Mouse (Mus musculus): ENCODE results near the gene Plpp3. TPM values are rescaled to one million over a fixed set of nuclear protein-coding genes. Genes with fewer than 3 reads are reported as not detected.

The Plpp3 gene
- polyA plus RNA-seq, 1 experiment from 2014 or later, result 66.3 TPM

- Histone ChIP-seq H3K4me3 (no peak overlapping the region), H3K4me1 (peaks cover 40% of the 10 kb centered on the region), H3K9ac (no peak overlapping the region), H3K4me2 (peak overlapping the region; percentile 36), H3K27ac (peak overlapping the region; percentile 84), H3K27me3 (replicated peaks) (no peaks in the 10 kb centered on the region), H3K9me3 (no peaks in the 10 kb centered on the region), H3K36me3 (replicated peaks) (no peaks in the 10 kb centered on the region)
- peak; percentile 56 for ATAC-seq (replicated peaks)
- WGBS, result 13% methylated on average over 3 of the region's 3 CpGs
These were observed 24.6 kb downstream of the Plpp3 start for GRCm38 (mm10) chr4:105181659-105182167.

- Histone ChIP-seq H3K9me3 (no peaks in the 10 kb centered on the region), H3K4me1 (peaks cover 40% of the 10 kb centered on the region), H3K4me3 (no peak overlapping the region), H3K27ac (peak overlapping the region; percentile 84), H3K27me3 (replicated peaks) (no peaks in the 10 kb centered on the region), H3K4me2 (no peak overlapping the region), H3K36me3 (replicated peaks) (no peaks in the 10 kb centered on the region), H3K9ac (no peak overlapping the region)
- 37% methylated on average over 5 of the region's 5 CpGs for WGBS
- ATAC-seq (replicated peaks), result peak; percentile 34; the same call in 1 of the 2 replicates
These were observed 25.1 kb downstream of the Plpp3 start for GRCm38 (mm10) chr4:105182249-105182648.

DNA sequence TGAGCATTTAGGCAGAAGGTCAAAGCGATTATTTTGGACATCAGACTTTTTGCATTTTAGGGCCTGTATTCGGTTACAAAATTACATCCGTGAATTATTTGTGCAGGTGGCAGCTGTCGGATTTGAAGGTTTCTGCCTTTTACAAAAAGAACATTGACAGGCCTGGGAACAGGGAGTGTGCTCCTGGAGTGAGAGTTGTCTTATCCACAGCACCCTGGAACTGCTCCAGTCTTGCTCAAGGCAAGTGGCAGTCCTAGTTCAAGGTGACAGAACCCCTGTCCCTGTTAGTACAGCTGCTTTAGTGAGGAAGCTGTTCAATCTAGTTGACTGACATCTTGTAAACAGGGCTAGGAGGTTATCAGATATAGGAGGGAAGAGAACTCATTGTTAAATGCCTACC lies 27.3 kb downstream of the Plpp3 start:
- H3K27ac ChIP-seq, result no peak overlapping the region
- no peak overlapping the region for H3K9ac ChIP-seq
- H3K4me3 ChIP-seq, result no peak overlapping the region
- H3K4me2 ChIP-seq, result no peak overlapping the region
- H3K9me3 ChIP-seq, result no peaks in the 10 kb centered on the region
- no peaks in the 10 kb centered on the region for H3K36me3 ChIP-seq (replicated peaks)
- 62% methylated on average over 4 of the region's 4 CpGs for WGBS
- ATAC-seq (replicated peaks), result no peak
- H3K27me3 ChIP-seq (replicated peaks), result no peaks in the 10 kb centered on the region
- peaks cover 33% of the 10 kb centered on the region for H3K4me1 ChIP-seq

DNA sequence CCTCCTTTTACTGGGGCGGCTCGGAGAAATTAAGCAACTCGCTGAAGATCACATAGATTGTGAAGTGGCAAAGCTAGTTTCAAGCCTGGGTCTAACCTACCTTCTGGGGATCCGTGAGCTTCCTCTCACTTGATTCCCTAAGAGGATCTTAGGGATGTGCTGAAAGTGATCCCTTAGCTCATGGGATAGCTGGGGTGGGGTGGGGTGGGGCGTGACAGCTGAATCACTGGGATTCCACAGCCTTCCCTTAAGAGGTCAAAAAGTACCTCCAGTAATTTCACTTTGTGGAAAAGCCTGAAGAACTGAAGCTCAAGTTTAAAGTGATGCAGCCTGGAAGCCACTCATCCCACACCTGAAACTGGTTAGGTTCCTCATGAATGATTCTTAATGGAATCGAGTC lies 27.8 kb downstream of the Plpp3 start:
- ATAC-seq (replicated peaks), result no peak
- Histone ChIP-seq H3K4me2 (no peak overlapping the region), H3K9me3 (no peaks in the 10 kb centered on the region), H3K27ac (no peak overlapping the region), H3K9ac (no peak overlapping the region), H3K27me3 (replicated peaks) (no peaks in the 10 kb centered on the region), H3K4me3 (no peak overlapping the region), H3K4me1 (peaks cover 31% of the 10 kb centered on the region), H3K36me3 (replicated peaks) (no peaks in the 10 kb centered on the region)
- WGBS, result 93% methylated on average over 6 of the region's 6 CpGs

GRCm38 (mm10) chr4:105186654-105187053 lies 29.5 kb downstream of the Plpp3 start:
- Histone ChIP-seq H3K27ac (no peak overlapping the region), H3K9me3 (no peaks in the 10 kb centered on the region), H3K4me3 (no peak overlapping the region), H3K9ac (no peak overlapping the region), H3K4me1 (peaks cover 16% of the 10 kb centered on the region), H3K27me3 (replicated peaks) (no peaks in the 10 kb centered on the region), H3K4me2 (no peak overlapping the region), H3K36me3 (replicated peaks) (no peaks in the 10 kb centered on the region)
- 87% methylated on average over 10 of the region's 10 CpGs for WGBS
- no peak for ATAC-seq (replicated peaks)

GRCm38 (mm10) chr4:105187873-105188272 lies 30.7 kb downstream of the Plpp3 start:
- Histone ChIP-seq H3K9me3 (no peaks in the 10 kb centered on the region), H3K9ac (no peak overlapping the region), H3K4me3 (no peak overlapping the region), H3K27ac (no peak overlapping the region), H3K36me3 (replicated peaks) (no peaks in the 10 kb centered on the region), H3K4me1 (peaks cover 11% of the 10 kb centered on the region), H3K4me2 (no peak overlapping the region), H3K27me3 (replicated peaks) (no peaks in the 10 kb centered on the region)
- 90% methylated on average over 7 of the region's 7 CpGs for WGBS
- no peak for ATAC-seq (replicated peaks)

DNA sequence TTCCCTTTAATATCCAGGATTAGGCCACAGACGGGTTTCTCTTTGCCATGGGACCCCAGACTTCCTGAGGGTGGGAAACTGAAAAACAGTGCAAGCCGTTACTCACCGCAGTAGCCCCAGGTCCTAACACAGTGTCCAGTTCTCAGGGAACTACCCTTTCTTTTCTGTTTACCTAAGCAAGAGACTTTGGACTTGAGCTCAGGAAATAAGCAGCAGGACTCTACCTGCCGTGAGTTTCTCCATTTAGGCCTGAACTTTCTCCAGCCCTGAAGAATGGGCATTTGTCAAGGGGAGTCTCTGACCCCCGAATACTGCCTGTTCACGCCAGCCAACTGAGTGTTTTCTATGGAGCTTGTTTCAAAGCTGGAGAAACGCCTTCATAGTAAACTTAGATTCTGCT lies 31.7 kb downstream of the Plpp3 start:
- peaks cover 11% of the 10 kb centered on the region for H3K4me1 ChIP-seq
- 84% methylated on average over 7 of the region's 7 CpGs for WGBS
- no peaks in the 10 kb centered on the region for H3K27me3 ChIP-seq (replicated peaks)
- no peak overlapping the region for H3K9ac ChIP-seq
- H3K36me3 ChIP-seq (replicated peaks), result no peaks in the 10 kb centered on the region
- no peak overlapping the region for H3K4me3 ChIP-seq
- H3K4me2 ChIP-seq, result no peak overlapping the region
- no peak for ATAC-seq (replicated peaks)
- no peaks in the 10 kb centered on the region for H3K9me3 ChIP-seq
- no peak overlapping the region for H3K27ac ChIP-seq

DNA sequence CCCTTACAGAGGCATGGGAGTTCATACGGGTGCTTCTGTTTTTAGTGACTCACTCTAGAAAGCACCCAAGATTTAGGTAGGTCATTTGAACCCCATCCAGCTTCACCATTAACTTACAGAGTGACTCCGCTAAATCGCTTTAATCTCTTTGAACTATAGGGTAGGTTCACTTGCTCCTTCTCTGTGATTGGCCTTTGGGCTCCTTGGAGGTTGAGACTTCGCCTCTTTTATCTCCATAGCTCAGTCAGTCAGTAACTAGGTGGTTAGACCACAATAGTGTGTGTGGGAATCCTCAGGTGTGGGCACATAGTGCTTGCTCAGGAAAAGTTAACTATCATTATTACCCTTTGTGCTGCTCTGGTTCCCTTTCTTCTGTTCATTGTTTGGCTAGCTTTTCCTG lies 33.7 kb downstream of the Plpp3 start:
- 75% methylated on average over 4 of the region's 4 CpGs for WGBS
- Histone ChIP-seq H3K9ac (no peak overlapping the region), H3K9me3 (no peaks in the 10 kb centered on the region), H3K27me3 (replicated peaks) (no peaks in the 10 kb centered on the region), H3K4me3 (no peak overlapping the region), H3K36me3 (replicated peaks) (no peaks in the 10 kb centered on the region), H3K4me1 (peaks cover 4% of the 10 kb centered on the region; the same call in 1 of the 2 replicates), H3K27ac (no peak overlapping the region), H3K4me2 (no peak overlapping the region)
- ATAC-seq (replicated peaks), result no peak

GRCm38 (mm10) chr4:105191550-105191949 lies 34.4 kb downstream of the Plpp3 start:
- no peaks in the 10 kb centered on the region for H3K27me3 ChIP-seq (replicated peaks)
- no peaks in the 10 kb centered on the region for H3K36me3 ChIP-seq (replicated peaks)
- H3K4me3 ChIP-seq, result no peak overlapping the region
- H3K9me3 ChIP-seq, result no peaks in the 10 kb centered on the region
- ATAC-seq (replicated peaks), result no peak
- H3K4me2 ChIP-seq, result no peak overlapping the region
- WGBS, result 83% methylated on average over 5 of the region's 5 CpGs
- peaks cover 4% of the 10 kb centered on the region; the same call in 1 of the 2 replicates for H3K4me1 ChIP-seq
- no peak overlapping the region for H3K27ac ChIP-seq
- no peak overlapping the region for H3K9ac ChIP-seq

DNA sequence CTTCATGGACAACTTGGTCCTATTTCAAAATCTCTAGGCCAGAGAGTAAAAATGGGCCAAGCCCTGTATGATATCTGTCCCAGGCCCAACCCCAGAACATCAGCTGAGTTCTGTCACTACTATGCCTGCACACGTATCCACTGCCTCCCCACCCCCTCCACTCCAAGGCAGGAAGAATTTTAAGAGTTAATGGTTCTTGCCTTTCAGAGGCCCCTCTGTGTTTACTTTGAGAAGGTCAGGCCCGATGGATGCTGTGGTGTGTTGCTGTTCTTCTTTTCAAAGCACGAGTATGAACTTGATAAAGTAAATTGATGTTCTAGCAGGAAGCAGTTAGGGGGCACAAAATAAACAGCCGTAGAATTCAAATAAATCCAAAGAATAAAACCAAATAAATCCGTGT lies 35.5 kb downstream of the Plpp3 start:
- H3K4me2 ChIP-seq, result no peak overlapping the region
- WGBS, result 51% methylated on average over 5 of the region's 5 CpGs
- H3K4me1 ChIP-seq, result peaks cover 4% of the 10 kb centered on the region; the same call in 1 of the 2 replicates
- H3K9me3 ChIP-seq, result no peaks in the 10 kb centered on the region
- no peak for ATAC-seq (replicated peaks)
- no peaks in the 10 kb centered on the region for H3K27me3 ChIP-seq (replicated peaks)
- no peak overlapping the region for H3K4me3 ChIP-seq
- H3K9ac ChIP-seq, result no peak overlapping the region
- H3K27ac ChIP-seq, result no peak overlapping the region; the same call in 1 of the 2 replicates
- H3K36me3 ChIP-seq (replicated peaks), result no peaks in the 10 kb centered on the region

DNA sequence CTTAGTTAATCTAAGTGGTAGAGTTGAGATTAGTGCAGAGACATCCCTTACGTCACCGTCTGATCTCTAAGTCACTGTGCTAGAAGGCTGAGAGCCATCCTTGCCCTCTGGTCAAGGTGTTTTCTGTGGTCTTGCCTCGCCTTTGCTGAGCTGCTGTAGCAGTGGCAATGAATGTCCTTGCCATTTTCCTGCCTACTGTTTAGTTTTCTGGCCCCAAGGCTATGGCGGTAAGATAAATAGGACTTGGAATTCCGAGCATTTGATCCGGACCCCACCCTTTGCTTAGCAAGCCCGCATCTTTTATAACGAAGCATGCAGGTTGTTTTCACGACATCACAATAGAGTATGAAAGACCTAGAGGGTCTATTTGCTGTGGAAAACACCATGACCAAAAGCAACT lies 38.1 kb downstream of the Plpp3 start:
- Histone ChIP-seq H3K4me1 (peaks cover 4% of the 10 kb centered on the region; the same call in 1 of the 2 replicates), H3K9me3 (no peaks in the 10 kb centered on the region), H3K4me2 (no peak overlapping the region), H3K9ac (no peak overlapping the region), H3K27me3 (replicated peaks) (no peaks in the 10 kb centered on the region), H3K27ac (no peak overlapping the region), H3K4me3 (no peak overlapping the region), H3K36me3 (replicated peaks) (no peaks in the 10 kb centered on the region)
- ATAC-seq (replicated peaks), result no peak
- 79% methylated on average over 9 of the region's 9 CpGs for WGBS

GRCm38 (mm10) chr4:105196099-105196498 lies 39.0 kb downstream of the Plpp3 start:
- Histone ChIP-seq H3K27ac (no peak overlapping the region), H3K4me3 (no peak overlapping the region), H3K9ac (no peak overlapping the region), H3K4me2 (no peak overlapping the region), H3K27me3 (replicated peaks) (no peaks in the 10 kb centered on the region), H3K9me3 (no peaks in the 10 kb centered on the region), H3K36me3 (replicated peaks) (no peaks in the 10 kb centered on the region), H3K4me1 (peaks cover 8% of the 10 kb centered on the region)
- WGBS, result 87% methylated on average over 9 of the region's 9 CpGs
- no peak for ATAC-seq (replicated peaks)

- Histone ChIP-seq H3K9ac (no peak overlapping the region), H3K27me3 (replicated peaks) (no peaks in the 10 kb centered on the region), H3K4me1 (peaks cover 10% of the 10 kb centered on the region), H3K4me2 (no peak overlapping the region), H3K27ac (no peak overlapping the region), H3K9me3 (no peaks in the 10 kb centered on the region), H3K36me3 (replicated peaks) (no peaks in the 10 kb centered on the region), H3K4me3 (no peak overlapping the region)
- ATAC-seq (replicated peaks), result no peak
- WGBS, result 84% methylated on average over 9 of the region's 9 CpGs
These were observed 40.0 kb downstream of the Plpp3 start for GRCm38 (mm10) chr4:105196993-105197765.
